Mouse (Mus musculus): Measurements from ENCODE around the gene Heatr4.
"Not testable (repeated sequence)": the region's sequence is repeated elsewhere in the genome, so short reads cannot be mapped to it uniquely, and the experiment has no call there.

The Heatr4 gene

DNA sequence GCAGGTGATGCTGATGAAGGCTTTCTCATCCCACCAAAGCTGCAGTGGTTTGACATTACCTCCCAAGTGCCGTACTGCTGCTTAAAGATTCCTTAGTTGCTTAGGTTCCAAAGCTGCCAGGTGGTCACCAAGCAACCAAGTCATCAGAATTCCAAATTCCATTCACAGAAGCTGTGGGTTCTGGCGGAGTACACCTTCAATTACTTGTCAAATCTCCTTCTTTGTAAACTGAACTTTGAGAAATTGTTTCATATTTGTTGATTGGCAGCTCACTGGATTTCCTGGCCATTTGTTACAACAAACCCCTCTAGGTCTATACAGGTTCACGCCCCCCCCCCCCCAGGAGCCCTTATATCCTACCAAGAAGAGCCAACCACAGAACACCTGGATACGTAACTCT lies at the start of gene Heatr4:
Gene Heatr4 (minus strand): TSS at position 101 of the 400 bp plus-strand sequence.
- DNase-seq (ENCODE audit: low spot score in 2 of 2) = no peak

GRCm38 (mm10) chr12:84034108-84034507 lies 49.5 kb upstream of the Heatr4 start:
- no peak for DNase-seq (ENCODE audit: low spot score in 2 of 2)

- not testable (repeated sequence) for DNase-seq (ENCODE audit: low spot score in 2 of 2)
Measured at GRCm38 (mm10) chr12:84033302-84033701, 48.6 kb upstream of the Heatr4 start.

GRCm38 (mm10) chr12:84032854-84033253 lies 48.2 kb upstream of the Heatr4 start:
- no peak for DNase-seq (ENCODE audit: low spot score in 2 of 2)

DNA sequence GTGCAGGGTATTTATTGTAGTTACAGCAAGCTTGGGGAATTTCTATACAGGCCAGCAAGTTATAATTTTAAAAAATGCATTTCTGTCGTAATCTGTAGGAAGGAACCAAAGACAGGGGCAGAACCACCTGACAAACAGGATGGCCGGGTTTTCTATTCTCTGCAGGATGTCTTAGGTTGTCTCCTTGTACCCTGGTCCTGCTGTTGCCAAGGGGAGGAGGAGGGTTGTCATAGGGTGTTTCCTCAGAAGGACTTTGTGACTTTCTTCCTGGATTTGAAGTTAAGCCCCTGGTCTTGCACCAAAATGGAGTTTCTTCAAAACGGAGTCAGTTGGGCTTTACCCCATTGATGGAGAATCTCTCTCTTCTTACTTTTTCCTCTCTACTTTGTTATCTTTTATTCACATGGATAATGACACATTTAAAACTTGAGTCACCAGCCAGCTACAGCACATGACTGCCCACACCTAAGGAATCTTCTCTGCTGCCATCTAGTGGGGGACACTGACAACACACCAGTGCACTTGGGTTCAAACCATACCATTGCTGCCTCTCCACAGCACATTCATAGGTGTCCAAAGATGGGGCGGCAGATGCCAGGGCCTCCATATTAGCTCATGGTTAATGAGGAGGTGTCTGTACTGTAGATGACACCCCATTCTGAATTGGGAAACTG lies 46.1 kb upstream of the Heatr4 start:
- DNase-seq (ENCODE audit: low spot score in 2 of 2) = peak; percentile 72 to 84

GRCm38 (mm10) chr12:84029043-84029442 lies 44.4 kb upstream of the Heatr4 start:
- not testable (repeated sequence) for DNase-seq (ENCODE audit: low spot score in 2 of 2)

- DNase-seq (ENCODE audit: low spot score in 2 of 2) = not testable (repeated sequence)
Measured at GRCm38 (mm10) chr12:84028328-84028727, 43.7 kb upstream of the Heatr4 start.

DNA sequence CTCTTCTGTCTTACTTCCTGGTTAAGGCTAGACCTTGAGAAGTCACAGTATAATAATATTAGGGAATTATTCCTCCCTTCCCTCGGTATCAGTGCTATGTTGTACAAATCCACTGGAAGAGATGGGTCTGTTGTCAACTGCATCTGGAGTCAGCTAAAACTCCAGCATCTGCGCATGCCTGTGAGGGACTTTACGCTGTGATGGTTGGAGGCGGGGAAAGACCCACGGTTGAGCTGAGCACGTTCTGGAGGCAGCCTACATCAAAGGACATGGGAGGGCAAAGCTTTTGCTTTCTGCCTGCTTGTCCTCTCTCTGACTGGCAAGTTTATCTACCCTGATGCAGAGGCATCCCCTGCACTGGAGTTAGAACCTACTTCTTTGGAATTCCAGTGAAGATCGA lies 41.2 kb upstream of the Heatr4 start:
- no peak for DNase-seq (ENCODE audit: low spot score in 2 of 2)

GRCm38 (mm10) chr12:84023052-84023745 lies 38.5 kb upstream of the Heatr4 start:
- no peak for DNase-seq (ENCODE audit: low spot score in 2 of 2)

DNA sequence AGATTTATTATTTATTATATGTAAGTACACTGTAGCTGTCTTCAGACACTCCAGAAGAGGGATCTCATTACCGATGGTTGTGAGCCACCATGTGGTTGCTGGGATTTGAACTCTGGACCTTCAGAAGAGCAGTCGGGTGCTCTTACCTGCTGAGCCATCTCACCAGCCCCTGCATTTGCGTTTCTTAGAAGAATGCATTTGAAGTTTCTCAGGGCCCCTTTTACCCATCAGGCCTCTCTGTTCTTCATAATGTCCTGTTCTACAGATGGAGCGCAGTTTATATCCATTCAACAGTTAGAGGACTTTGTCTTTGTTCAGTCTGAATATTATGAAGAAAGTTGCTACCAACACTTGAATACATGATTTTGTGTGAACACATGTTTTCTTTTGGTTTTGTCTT lies 37.6 kb upstream of the Heatr4 start:
- not testable (repeated sequence) for DNase-seq (ENCODE audit: low spot score in 2 of 2)

DNA sequence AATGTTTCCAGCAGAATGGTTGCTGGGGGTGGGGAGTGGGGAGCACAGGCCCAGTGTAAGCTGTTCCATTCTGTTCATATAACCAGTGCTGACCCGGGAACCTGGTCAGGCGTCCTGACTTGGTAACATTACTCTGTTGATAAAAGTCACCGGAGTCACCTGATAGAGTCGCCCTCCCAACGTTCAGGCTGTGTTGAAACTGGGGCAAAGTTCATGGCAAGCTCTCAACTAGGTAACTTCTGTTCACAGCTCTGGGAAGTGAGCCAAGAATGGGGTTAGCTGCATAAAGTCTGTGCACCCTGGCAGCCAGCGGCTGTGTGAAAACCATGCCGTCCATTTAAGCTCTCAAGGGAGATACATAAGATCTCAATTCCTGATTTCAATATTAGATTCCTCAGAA lies 35.9 kb upstream of the Heatr4 start:
- peak in 1 of 2 experiments; percentile 38 for DNase-seq (ENCODE audit: low spot score in 2 of 2)

DNA sequence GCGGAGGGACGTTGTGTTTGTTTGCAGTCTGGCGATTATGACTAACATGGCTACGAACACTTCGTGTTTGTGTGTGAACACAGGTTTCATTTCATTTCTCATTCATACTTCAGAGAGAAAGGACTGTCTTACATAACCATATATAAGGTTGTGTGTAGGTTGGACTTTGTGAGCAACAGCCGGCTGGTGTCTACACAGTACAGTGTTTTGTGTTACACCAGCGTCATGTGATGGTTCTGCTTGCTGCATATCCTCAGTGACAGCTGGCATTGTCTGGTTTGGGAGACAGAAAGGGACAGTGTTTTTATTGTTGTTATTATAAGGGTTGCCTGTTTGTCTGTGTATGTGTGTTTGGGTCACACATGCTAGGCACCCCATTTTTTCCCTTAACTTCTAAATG lies 29.0 kb upstream of the Heatr4 start:
- DNase-seq (ENCODE audit: low spot score in 2 of 2) = no peak

GRCm38 (mm10) chr12:84013130-84013529 lies 28.5 kb upstream of the Heatr4 start:
- DNase-seq (ENCODE audit: low spot score in 2 of 2) = no peak

- peak in 1 of 2 experiments; percentile 52 for DNase-seq (ENCODE audit: low spot score in 2 of 2)
Measured at GRCm38 (mm10) chr12:84011251-84012040, 26.8 kb upstream of the Heatr4 start.

GRCm38 (mm10) chr12:84010201-84010600 lies 25.5 kb upstream of the Heatr4 start:
- DNase-seq (ENCODE audit: low spot score in 2 of 2) = no peak

DNA sequence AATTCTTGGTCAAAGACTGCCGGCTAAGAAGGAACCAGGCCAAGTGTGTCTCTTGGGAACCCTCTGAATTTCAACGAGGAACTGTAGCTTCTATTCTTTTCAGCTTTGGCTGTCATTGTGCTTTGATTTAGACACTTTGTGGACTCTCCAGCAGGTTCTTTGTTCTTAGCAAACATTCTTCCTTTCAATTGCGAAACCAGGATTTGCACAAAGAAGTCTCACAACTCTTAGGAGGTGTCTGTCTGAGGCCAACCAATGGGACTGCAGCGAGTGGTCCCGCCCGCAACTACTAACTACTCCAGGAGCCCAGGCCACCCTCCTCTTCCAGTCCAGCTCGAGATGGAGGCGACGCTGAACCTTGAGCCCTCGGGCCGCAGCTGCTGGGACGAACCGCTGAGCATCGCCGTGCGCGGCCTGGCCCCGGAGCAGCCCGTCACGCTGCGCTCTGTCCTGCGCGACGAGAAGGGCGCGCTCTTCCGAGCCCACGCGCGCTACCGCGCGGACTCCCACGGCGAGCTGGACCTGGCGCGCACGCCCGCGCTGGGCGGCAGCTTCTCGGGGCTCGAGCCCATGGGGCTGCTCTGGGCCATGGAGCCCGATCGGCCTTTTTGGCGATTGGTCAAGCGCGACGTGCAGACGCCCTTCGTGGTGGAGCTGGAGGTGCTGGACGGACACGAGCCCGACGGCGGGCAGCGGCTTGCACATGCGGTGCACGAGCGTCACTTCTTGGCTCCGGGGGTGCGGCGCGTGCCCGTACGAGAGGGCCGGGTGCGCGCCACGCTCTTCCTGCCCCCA lies 24.7 kb upstream of the Heatr4 start, which contains the start of gene Acot1:
Gene Acot1 (plus strand): TSS at position 320 of the 795 bp plus-strand sequence.
- peak; percentile 32 to 70 for DNase-seq (ENCODE audit: low spot score in 2 of 2)

- no peak for DNase-seq (ENCODE audit: low spot score in 2 of 2)
Measured at GRCm38 (mm10) chr12:84008729-84009128, 24.1 kb upstream of the Heatr4 start.

GRCm38 (mm10) chr12:84008251-84008650 lies 23.6 kb upstream of the Heatr4 start:
- DNase-seq (ENCODE audit: low spot score in 2 of 2) = no peak

DNA sequence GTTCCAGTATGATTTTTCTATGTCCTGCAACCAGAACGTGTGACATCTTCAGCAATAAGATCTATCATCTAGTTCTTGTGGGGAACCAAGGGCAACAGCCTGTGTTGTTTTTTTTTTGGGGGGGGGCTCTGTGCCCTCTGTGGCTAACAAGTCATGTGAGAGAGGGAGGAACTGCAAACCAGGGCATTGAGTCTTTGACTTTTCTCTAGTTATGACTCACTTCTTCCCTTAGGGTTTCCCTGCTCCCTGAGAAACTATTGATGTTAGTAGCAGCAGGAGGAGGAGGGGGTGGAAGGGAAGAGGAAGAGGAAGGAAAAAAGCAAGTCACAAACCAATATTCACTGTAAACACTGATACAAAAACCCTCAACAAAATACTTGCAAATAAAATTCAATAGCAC lies 19.2 kb upstream of the Heatr4 start:
- no peak for DNase-seq (ENCODE audit: low spot score in 2 of 2)

DNA sequence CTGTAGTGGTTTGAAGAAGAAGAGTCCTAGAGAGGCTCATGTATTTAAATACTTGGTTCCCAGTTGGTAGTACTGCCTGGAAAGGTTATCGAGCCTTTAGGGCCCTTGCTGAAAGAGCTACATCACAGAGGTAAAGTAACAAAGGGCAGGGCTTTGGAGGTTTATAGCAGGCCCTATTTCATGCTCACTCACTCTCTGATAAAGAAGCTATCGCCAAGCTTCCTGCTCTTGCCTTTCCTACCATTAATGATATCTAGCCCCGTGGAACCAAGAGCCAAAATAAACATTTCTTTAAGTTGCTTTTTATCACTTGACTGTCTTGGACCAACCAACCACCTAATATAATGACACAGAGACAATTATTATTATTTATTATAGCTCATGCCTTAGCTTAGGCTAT lies 15.8 kb upstream of the Heatr4 start:
- DNase-seq (ENCODE audit: low spot score in 2 of 2) = no peak

- not testable (repeated sequence) for DNase-seq (ENCODE audit: low spot score in 2 of 2)
Measured at GRCm38 (mm10) chr12:83999237-83999636, 14.6 kb upstream of the Heatr4 start.
